Mouse (Mus musculus): ENCODE results near the gene Ccdc114.

- no peak for TF ChIP-seq POLR2A (IDR thresholded peaks at IDR 0.05; ENCODE audit: low read depth, low read length)
- TF ChIP-seq CTCF (IDR thresholded peaks at IDR 0.05; ENCODE audit: extremely low read depth, insufficient read length, insufficient replicate concordance, low read depth, low read length), result no peak
These were observed 48.2 kb downstream of the Ccdc114 start for GRCm38 (mm10) chr7:45971831-45972723.

Data from small intestine, adult 2 months (tissue).